Mouse (Mus musculus): Measurements from ENCODE around the gene Hmgn3.

DNA sequence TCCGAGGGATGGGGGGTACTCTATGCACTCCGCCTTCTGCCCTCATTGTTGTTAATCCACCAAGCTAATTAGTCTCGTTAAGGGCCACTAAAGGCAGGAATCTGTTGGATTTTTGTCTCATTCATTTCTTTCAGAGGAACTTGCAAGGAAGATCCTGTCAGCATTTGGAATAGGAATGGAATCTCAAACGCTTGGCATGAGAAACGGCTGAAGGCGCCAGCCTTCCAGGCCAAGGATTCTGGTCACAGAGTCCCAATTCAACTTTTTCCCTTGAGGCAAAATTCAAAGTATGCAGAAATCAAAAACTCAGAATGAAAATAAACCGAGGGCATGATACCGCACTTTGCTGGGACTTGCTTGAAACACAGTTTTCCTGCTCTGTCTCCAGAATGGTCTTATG lies 48.7 kb downstream of the Hmgn3 start:
- no peak for TF ChIP-seq CTCF (IDR thresholded peaks at IDR 0.05; ENCODE audit: borderline replicate concordance, control insufficient read depth, extremely low read depth, insufficient read depth, low read length, poor library complexity)
- TF ChIP-seq POLR2A (IDR thresholded peaks at IDR 0.05; ENCODE audit: control insufficient read depth, extremely low read depth, insufficient read depth, low read length, poor library complexity): no peak

Data from thymus, adult 2 months (tissue).